Mouse (Mus musculus) CD4-positive, CD25-positive, alpha-beta regulatory T cell, adult 9 weeks (primary cell): ENCODE measurements around the gene 1700030J22Rik. TPM values are rescaled to one million over a fixed set of nuclear protein-coding genes. Genes with fewer than 3 reads are reported as not detected.

Experiments
- polyA plus RNA-seq: library from polyadenylated mRNA; unstranded; fragments of 100-300 nt; shearing (Covaris generic); gene quantifications from one replicate; pipeline ENCODE4 v1.2.1, GENCODE M21; 2017

1700030J22Rik gene
- polyA plus RNA-seq, result not detected

DNA sequence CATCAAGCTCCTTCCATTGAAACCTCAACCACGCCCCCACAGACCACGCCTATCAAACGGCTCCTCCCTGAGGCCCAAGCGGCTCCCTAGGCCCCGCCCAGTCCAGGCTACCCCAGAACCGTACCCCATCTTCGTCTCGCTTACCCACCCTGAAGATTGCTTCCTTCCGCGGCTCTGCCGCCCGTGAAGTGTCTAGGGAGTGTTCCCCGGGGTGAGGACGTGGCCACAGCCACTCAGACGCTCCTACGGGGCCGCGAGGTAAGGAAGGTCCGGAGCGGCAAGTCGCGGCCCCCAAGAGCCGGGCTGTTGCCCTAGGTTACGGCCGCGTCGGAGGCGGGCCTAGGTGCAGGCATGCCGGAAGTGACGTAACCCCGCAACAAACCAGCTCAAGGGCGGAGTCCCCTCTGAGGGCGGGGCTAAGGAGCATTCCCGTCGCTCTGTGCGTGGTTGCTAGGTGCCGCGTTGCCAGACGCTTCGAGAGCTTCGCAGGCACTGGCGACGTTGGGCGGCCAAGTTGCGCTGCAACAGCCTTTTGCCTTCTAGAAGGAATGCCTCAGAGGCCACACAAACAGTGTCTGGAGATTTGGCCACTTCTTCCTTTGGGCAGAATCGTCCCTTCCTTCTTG is at the start of gene 1700030J22Rik:
TSS of gene 1700030J22Rik (minus strand) at position 329 of the 626 bp plus-strand sequence.

DNA sequence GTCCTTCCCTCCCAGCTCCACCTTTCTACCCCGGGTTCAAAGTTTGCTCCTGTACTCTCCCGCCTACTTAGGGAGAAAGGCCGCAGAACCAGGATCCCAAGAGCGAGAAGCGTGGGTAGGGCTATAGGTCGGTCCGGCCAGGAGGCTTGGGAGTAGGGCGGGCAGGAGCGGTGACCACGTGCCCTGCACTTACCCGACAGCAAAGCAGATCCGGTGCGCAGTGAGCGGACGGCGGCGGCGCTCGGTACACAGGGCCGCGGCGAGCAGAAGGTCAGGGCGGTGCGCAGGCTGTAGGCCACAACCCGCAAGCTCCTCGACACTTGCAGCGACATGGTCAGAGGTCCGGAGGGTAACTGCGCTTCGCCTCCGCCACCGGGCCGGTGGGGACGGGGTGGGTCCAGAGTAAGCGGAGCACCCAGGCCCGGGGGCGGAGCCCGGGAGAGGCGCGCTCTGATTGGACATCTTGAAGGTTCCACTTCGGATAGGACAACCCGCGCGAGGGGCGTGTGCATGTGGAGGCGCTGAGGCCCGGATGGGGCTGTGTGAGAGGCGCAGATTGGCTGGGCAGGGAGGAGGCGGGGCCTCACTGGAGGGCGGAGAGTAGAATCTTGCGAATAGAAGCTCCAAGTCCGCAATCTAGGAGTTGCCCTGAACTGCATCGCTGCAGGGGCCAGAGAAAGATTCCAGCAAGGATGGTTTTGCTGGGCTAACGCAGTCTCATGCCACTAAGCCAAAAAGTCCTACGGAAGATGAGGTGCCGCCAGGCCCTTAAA is 14.5 kb upstream of the 1700030J22Rik start, which contains the start of gene Gcsh:
TSS of gene Gcsh (minus strand) at position 443 of the 773 bp plus-strand sequence.

DNA sequence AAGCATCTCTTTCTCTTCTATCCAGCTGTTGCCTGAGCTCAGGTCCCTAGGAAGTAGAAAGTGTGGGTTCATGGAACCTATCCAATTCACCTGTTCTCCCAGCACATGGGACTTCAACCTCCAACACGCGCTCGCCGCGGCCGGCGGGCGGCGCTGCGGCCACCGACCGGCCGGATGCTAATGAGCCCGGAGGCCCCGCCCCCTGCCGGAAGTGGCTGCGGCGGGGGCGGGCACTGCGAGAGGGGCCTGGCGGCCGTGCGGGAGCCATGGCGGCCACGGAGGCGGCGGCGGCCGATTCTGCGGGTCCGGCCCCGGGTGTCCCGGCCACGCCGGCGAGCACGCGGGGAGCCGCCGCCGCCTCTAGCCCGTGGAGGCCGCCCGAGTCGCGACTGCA is 35.6 kb downstream of the 1700030J22Rik start, which contains the start of gene Atmin:
TSS of gene Atmin (plus strand) at position 233 of the 394 bp plus-strand sequence.

DNA sequence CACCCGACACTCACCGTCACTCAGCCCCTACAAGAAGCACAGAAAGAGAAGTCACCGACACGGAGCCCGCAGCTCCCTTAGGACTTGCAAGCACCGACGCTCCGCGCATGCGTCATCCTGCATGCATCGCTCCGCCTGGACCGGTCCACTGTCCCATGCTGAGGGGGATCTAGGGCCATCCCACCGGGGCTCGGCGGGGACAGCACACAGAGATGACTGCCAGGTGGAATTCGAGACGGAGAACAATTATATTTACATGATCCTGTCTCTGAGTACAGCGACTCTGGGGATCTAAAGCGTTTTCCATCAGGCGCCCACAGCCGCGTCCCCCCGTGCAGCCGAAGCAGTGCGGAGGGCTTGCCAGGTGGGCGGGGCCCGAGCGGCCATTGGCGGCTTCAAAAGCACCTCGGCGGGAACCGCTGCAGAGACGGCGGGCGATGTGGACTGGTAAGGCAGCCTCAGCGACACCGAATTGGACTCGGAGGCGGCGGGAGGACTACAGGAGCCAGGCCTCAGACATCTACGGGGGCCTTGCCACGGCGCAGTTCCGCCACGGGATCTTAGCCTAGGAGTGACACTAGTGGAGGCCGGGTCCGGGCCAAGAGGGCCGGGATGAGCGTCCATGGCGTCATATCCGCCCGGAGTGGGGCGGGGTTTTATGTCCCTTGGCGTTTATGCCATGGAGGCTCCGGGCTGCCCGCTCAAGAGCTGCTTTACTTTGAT is 57.3 kb downstream of the 1700030J22Rik start, which contains the start of the genes Cmc2 and Cenpn:
TSS of gene Cmc2 (minus strand) at position 119 of the 723 bp plus-strand sequence.
TSS of gene Cenpn (plus strand) at position 394 of the 723 bp plus-strand sequence.

Other genes starting within 250 kb of the 1700030J22Rik start
- 14.2 TPM for gene Cdyl2, start 246.0 kb downstream of the 1700030J22Rik start, polyA plus RNA-seq
- 36.8 TPM for gene Cmc2, start 57.5 kb downstream of the 1700030J22Rik start, polyA plus RNA-seq
- gene Cenpn, start 57.2 kb downstream of the 1700030J22Rik start, polyA plus RNA-seq, result 3.1 TPM
- gene Atmin, start 35.6 kb downstream of the 1700030J22Rik start, polyA plus RNA-seq, result 5.6 TPM
- gene Gcsh, start 14.6 kb upstream of the 1700030J22Rik start, polyA plus RNA-seq, result 30.3 TPM
- gene Pkd1l2, start 103.5 kb upstream of the 1700030J22Rik start, polyA plus RNA-seq, result 0.09 TPM
- not detected for gene Bco1, start 116.9 kb upstream of the 1700030J22Rik start, polyA plus RNA-seq
- gene Gan, start 179.2 kb upstream of the 1700030J22Rik start, polyA plus RNA-seq, result 1.0 TPM